Mouse (Mus musculus) heart, postnatal 0 days (tissue): ENCODE data around the gene Bend6. TPM values are rescaled to one million over a fixed set of nuclear protein-coding genes. Genes with fewer than 3 reads are reported as not detected.

Experiments
- ATAC-seq: fragments of 200-750 bp; cut with Nextera tagmentation; 2 replicates; pipeline ENCODE4 v1.8.0; 2017; ENCODE audit warnings: low read depth, moderate number of reproducible peaks, moderate library complexity; ENCODE audit not compliant: insufficient read depth
- DNase-seq: peaks from one replicate; pipeline ENCODE4 v3.0.0-alpha.2; 2016; ENCODE audit warnings: low spot score
- H3K27ac ChIP-seq: fragments of 300-500 bp; sonication (generic); 2 replicates; pipeline ENCODE4 v1.5.1; 2014; ENCODE audit warnings: low read depth, mild to moderate bottlenecking
- H3K27me3 ChIP-seq: fragments of 300-500 bp; sonication (generic); 2 replicates; pipeline ENCODE4 v1.6.1; 2014; ENCODE audit warnings: low read length, mixed read lengths; ENCODE audit not compliant: control insufficient read depth, insufficient read depth
- H3K36me3 ChIP-seq: fragments of 300-500 bp; sonication (generic); replicated peaks from 2 replicates; pipeline ENCODE4 v1.6.1; 2014; ENCODE audit warnings: low read length, mixed read lengths; ENCODE audit not compliant: control insufficient read depth, insufficient read depth
- H3K4me1 ChIP-seq: fragments of 300-500 bp; sonication (generic); 2 replicates; pipeline ENCODE4 v1.6.1; 2014; ENCODE audit warnings: antibody characterized with exemption; ENCODE audit not compliant: control insufficient read depth, insufficient read depth
- H3K4me2 ChIP-seq: fragments of 300-500 bp; sonication (generic); 2 replicates; pipeline ENCODE4 v1.6.1; 2014; ENCODE audit warnings: low read depth, mild to moderate bottlenecking, low read length, moderate library complexity
- H3K4me3 ChIP-seq: fragments of 300-500 bp; sonication (generic); 2 replicates; pipeline ENCODE4 v1.5.1; 2014; ENCODE audit warnings: low read depth, low read length
- H3K9ac ChIP-seq: fragments of 300-500 bp; sonication (generic); replicated peaks from 2 replicates; pipeline ENCODE4 v1.6.1; 2014; ENCODE audit warnings: low read depth, low read length, mixed read lengths
- H3K9me3 ChIP-seq: fragments of 300-500 bp; sonication (generic); replicated peaks from 2 replicates; pipeline ENCODE4 v1.6.1; 2016; ENCODE audit warnings: low read length; ENCODE audit not compliant: control insufficient read depth
- CTCF ChIP-seq: IDR thresholded peaks from 2 replicates; pipeline ENCODE4 v1.5.1; 2016; ENCODE audit warnings: antibody characterized with exemption, control low read depth, low read depth
- EP300 ChIP-seq: IDR thresholded peaks from 2 replicates; pipeline ENCODE4 v1.6.1; 2016; ENCODE audit warnings: antibody characterized with exemption, low read depth
- WGBS: fragments of 180-500 bp; shearing (Covaris S2); extraction: QIAGEN DNeasy Blood & Tissue Kit; methylation state at CpG from one replicate; pipeline ENCODE4 v1.1.7; 2014; 5-methylcytosine and 5-hydroxymethylcytosine counted together
- polyA plus RNA-seq: library from polyadenylated mRNA; unstranded; fragments of >200 nt; fragmentation: Nextera tagmentation; extraction: Ambion mirVana; gene quantifications from 2 replicates; pipeline ENCODE4 v1.2.1, GENCODE M21; 2015
- total RNA-seq: library from RNA; depleted of rRNA; stranded (reverse); fragments of >200 nt; gene quantifications from 2 replicates; pipeline ENCODE4 v1.2.3, GENCODE M21; 2014; ENCODE audit warnings: low replicate concordance

The Bend6 gene
- total and polyA plus RNA-seq, 2 experiments from 2014 or later, result 1.9 to 8.1 TPM

- Histone ChIP-seq H3K4me1 (no peaks in the 10 kb centered on the region), H3K9ac (no peak overlapping the region), H3K27ac (no peak overlapping the region), H3K9me3 (no peaks in the 10 kb centered on the region), H3K27me3 (no peaks in the 10 kb centered on the region), H3K4me2 (no peak overlapping the region), H3K4me3 (no peak overlapping the region), H3K36me3 (no peaks in the 10 kb centered on the region)
- TF ChIP-seq EP300, result no peak
- no peak for TF ChIP-seq CTCF
- WGBS, result 55% methylated on average over 6 of the region's 6 CpGs
- DNase-seq (peak; percentile 5), ATAC-seq (no peak)
These were observed 11.5 kb downstream of the Bend6 start for GRCm38 (mm10) chr1:33896116-33896515.

GRCm38 (mm10) chr1:33892784-33893183 lies 14.8 kb downstream of the Bend6 start:
- no peaks in the 10 kb centered on the region for H3K36me3 ChIP-seq
- no peak overlapping the region for H3K9ac ChIP-seq
- 57% methylated on average over 10 of the region's 10 CpGs for WGBS
- H3K27ac ChIP-seq, result no peak overlapping the region
- H3K9me3 ChIP-seq, result no peaks in the 10 kb centered on the region
- no peak overlapping the region for H3K4me3 ChIP-seq
- H3K4me1 ChIP-seq, result no peaks in the 10 kb centered on the region
- no peaks in the 10 kb centered on the region for H3K27me3 ChIP-seq
- ATAC-seq, result no peak
- peak; percentile 13 for DNase-seq
- TF ChIP-seq CTCF (peak; percentile 64), EP300 (no peak)
- no peak overlapping the region for H3K4me2 ChIP-seq

GRCm38 (mm10) chr1:33883102-33883839 lies 24.3 kb downstream of the Bend6 start:
- H3K27ac ChIP-seq, result no peak overlapping the region
- ATAC-seq (no peak), DNase-seq (peak; percentile 41)
- no peaks in the 10 kb centered on the region for H3K27me3 ChIP-seq
- H3K9me3 ChIP-seq, result no peaks in the 10 kb centered on the region
- H3K36me3 ChIP-seq, result no peaks in the 10 kb centered on the region
- TF ChIP-seq EP300 (no peak), CTCF (no peak)
- no peaks in the 10 kb centered on the region for H3K4me1 ChIP-seq
- peak overlapping the region; percentile 34 for H3K4me3 ChIP-seq
- H3K9ac ChIP-seq, result no peak overlapping the region
- H3K4me2 ChIP-seq, result peak overlapping the region; percentile 59
- WGBS, result 12% methylated on average over 18 of the region's 18 CpGs

GRCm38 (mm10) chr1:33878170-33878569 lies 29.4 kb downstream of the Bend6 start:
- Histone ChIP-seq H3K4me3 (no peak overlapping the region), H3K27ac (no peak overlapping the region), H3K27me3 (no peaks in the 10 kb centered on the region), H3K4me1 (no peaks in the 10 kb centered on the region), H3K9me3 (no peaks in the 10 kb centered on the region), H3K9ac (no peak overlapping the region), H3K36me3 (no peaks in the 10 kb centered on the region), H3K4me2 (no peak overlapping the region)
- WGBS, result 63% methylated on average over 7 of the region's 7 CpGs
- DNase-seq, result no peak
- TF ChIP-seq CTCF (no peak), EP300 (no peak)
- no peak for ATAC-seq

- H3K27ac ChIP-seq, result no peak overlapping the region
- no peaks in the 10 kb centered on the region for H3K9me3 ChIP-seq
- no peaks in the 10 kb centered on the region for H3K36me3 ChIP-seq
- H3K4me1 ChIP-seq, result no peaks in the 10 kb centered on the region
- DNase-seq, result no peak
- no peak overlapping the region for H3K4me2 ChIP-seq
- no peak for TF ChIP-seq EP300
- TF ChIP-seq CTCF, result no peak
- H3K4me3 ChIP-seq, result no peak overlapping the region
- no peaks in the 10 kb centered on the region for H3K27me3 ChIP-seq
- ATAC-seq, result no peak
- WGBS, result 67% methylated on average over 3 of the region's 3 CpGs
- no peak overlapping the region for H3K9ac ChIP-seq
These were observed 31.2 kb downstream of the Bend6 start for GRCm38 (mm10) chr1:33876416-33876815.

- ATAC-seq, result no peak
These were observed 31.9 kb downstream of the Bend6 start for GRCm38 (mm10) chr1:33875691-33876090.

More at GRCm38 (mm10) chr1:33875691-33876090, 31.9 kb downstream of the Bend6 start:
- WGBS, result 42% methylated on average over 6 of the region's 6 CpGs
- Histone ChIP-seq H3K4me2 (no peak overlapping the region), H3K27me3 (no peaks in the 10 kb centered on the region), H3K4me3 (no peak overlapping the region), H3K9ac (no peak overlapping the region), H3K9me3 (no peaks in the 10 kb centered on the region), H3K36me3 (no peaks in the 10 kb centered on the region), H3K4me1 (no peaks in the 10 kb centered on the region), H3K27ac (no peak overlapping the region)
- DNase-seq, result no peak
- TF ChIP-seq EP300, result no peak
- TF ChIP-seq CTCF, result peak; percentile 24; the same call in 1 of the 2 replicates
